ENCODE assay signal across 8 mouse cellular contexts in genomic region chr14:45690520-45691246, GRCm38 (mm10). TPM values are rescaled to one million over a fixed set of nuclear protein-coding genes. Genes with fewer than 3 reads are reported as not detected.
A peak's percentile ranks its signal among the peaks of the same experiment; 100 is the strongest.
DNase-seq lines count a peak whose midpoint lies in the region; ATAC-seq and TF ChIP-seq lines count a peak whose summit lies in the region.

No protein-coding gene starts in this region.

- TF ChIP-seq CTCF in forebrain, postnatal 0 days (IDR thresholded peaks at IDR 0.05; ENCODE audit: low read depth): peak; percentile 76

- peak overlapping the region; percentile 67 for H3K4me2 ChIP-seq in forebrain, postnatal 0 days (ENCODE audit: low read depth)
- peak overlapping the region; percentile 70 for H3K4me2 ChIP-seq in lung, embryonic 15.5 days

- H3K9ac ChIP-seq in forebrain, postnatal 0 days: peak overlapping the region; percentile 70
- peak overlapping the region; percentile 42; the same call in 1 of the 2 replicates for H3K9ac ChIP-seq in lung, embryonic 15.5 days

- peak overlapping the region; percentile 74 for H3K27ac ChIP-seq in forebrain, postnatal 0 days (ENCODE audit: low read depth, low read length)
- H3K27ac ChIP-seq in lung, embryonic 15.5 days: no peak overlapping the region

- no peaks in the 10 kb centered on the region for H3K36me3 ChIP-seq in forebrain, postnatal 0 days (ENCODE audit: insufficient read depth)
- no peaks in the 10 kb centered on the region for H3K36me3 ChIP-seq in lung, embryonic 15.5 days

- DNase-seq in MEL-GATA-1-ER (ENCODE audit: extremely low read depth, low read depth): peak; percentile 30
- peak; percentile 48 to 62 for DNase-seq in cerebellum, adult 18-20 months
- peak; percentile 84 for DNase-seq in forebrain, postnatal 0 days
- peak; percentile 23 to 64 for DNase-seq in layer of hippocampus, adult 8-10 months (ENCODE audit: low spot score in 2 of 2)
- peak; percentile 45 for DNase-seq in ovary, postnatal 10 days (ENCODE audit: low spot score)
- DNase-seq in thymus, postnatal 14 days: peak; percentile 44

- H3K27me3 ChIP-seq in forebrain, postnatal 0 days (ENCODE audit: insufficient read depth, low read length): no peaks in the 10 kb centered on the region
- no peaks in the 10 kb centered on the region for H3K27me3 ChIP-seq in lung, embryonic 15.5 days

- H3K4me3 ChIP-seq in forebrain, postnatal 0 days (ENCODE audit: low read depth, low read length): peak overlapping the region; percentile 53
- peak overlapping the region; percentile 53 for H3K4me3 ChIP-seq in lung, embryonic 15.5 days

- under 1% methylated on average over 15 of the region's 16 CpGs for WGBS in forebrain, postnatal 0 days
- 1% methylated on average over 16 of the region's 16 CpGs for WGBS in lung, embryonic 15.5 days

- peak; percentile 97 for ATAC-seq in forebrain, postnatal 0 days
- ATAC-seq in hematopoietic stem cell, adult 5-6 weeks (replicated peaks in 1 of 2; ENCODE audit: insufficient read depth in 1 of 2, low FRiP score in 2 of 2, low TSS enrichment in 1 of 2, low read depth in 1 of 2, poor library complexity in 2 of 2, severe bottlenecking in 2 of 2): peak; percentile 62 to 69
- peak; percentile 78 for ATAC-seq in lung, embryonic 15.5 days (ENCODE audit: borderline replicate concordance, extremely low read depth, low FRiP score, low TSS enrichment)

- H3K4me1 ChIP-seq in forebrain, postnatal 0 days (ENCODE audit: insufficient read depth): 0 out of 2 replicates have a peak, but pooled peaks cover 4% of the 10 kb centered on the region
- peaks cover 6% of the 10 kb centered on the region for H3K4me1 ChIP-seq in lung, embryonic 15.5 days

- no peaks in the 10 kb centered on the region for H3K9me3 ChIP-seq in forebrain, postnatal 0 days (ENCODE audit: low read length)
- H3K9me3 ChIP-seq in lung, embryonic 15.5 days: no peaks in the 10 kb centered on the region

RNA-seq across cellular contexts. Expression of gene Ddhd1, which starts 32.7 kb away (rescaled TPM):
- 46.7 and 50.1 TPM in 2 replicates for total RNA-seq in forebrain, postnatal 0 days (2014; rRNA removed)
- 7.2 and 12.0 TPM in 2 replicates for polyA plus RNA-seq in forebrain, postnatal 0 days (2015; fragmentation: Nextera tagmentation; extraction: Ambion mirVana)
- 39.0 and 41.4 TPM in 2 replicates for total RNA-seq in hematopoietic stem cell, adult 5-6 weeks (2017)
- total RNA-seq in layer of hippocampus, adult 8-10 months (2022): 10 to 100 TPM; 81.4 to 86.2 (median 83.9) TPM
- 4.9 and 5.7 TPM in 2 replicates for polyA plus RNA-seq in lung, embryonic 15.5 days (2015; fragmentation: Nextera tagmentation; extraction: Ambion mirVana)

Comparison
In these comparisons a context has a peak if more than half of its experiments do, and no peak if none do; other contexts are left out.
1. DNase-seq: peak in every context shown above with its lines; median percentile 84 in forebrain, postnatal 0 days; 55 in cerebellum, adult 18-20 months; 45 in ovary, postnatal 10 days; 44 in thymus, postnatal 14 days; 44 in layer of hippocampus, adult 8-10 months; 30 in MEL-GATA-1-ER.